ENCODE assay signal across 21 mouse cellular contexts in genomic region chr10:21478004-21478403, GRCm38 (mm10).
DNase-seq lines count a peak whose midpoint lies in the region; ATAC-seq and TF ChIP-seq lines count a peak whose summit lies in the region.
"Had no signal": no experiment of that assay in that cellular context is flagged by ENCODE, and none has a peak within 500 bp of the region (broad histone marks: within the 10 kb centered on the region; RNA-seq: fewer than 3 reads in every experiment).

No protein-coding gene starts in this region.

- H3K4me1 ChIP-seq in midbrain, embryonic 15.5 days = no peaks in the 10 kb centered on the region
- H3K4me1 ChIP-seq: embryonic facial prominence, embryonic 10.5 days; embryonic facial prominence, embryonic 12.5 days; forebrain, embryonic 13.5 days; forebrain, embryonic 15.5 days had no signal

- no peaks in the 10 kb centered on the region for H3K36me3 ChIP-seq in midbrain, embryonic 15.5 days (replicated peaks)
- H3K36me3 ChIP-seq: embryonic facial prominence, embryonic 10.5 days; embryonic facial prominence, embryonic 12.5 days; forebrain, embryonic 15.5 days had no signal

- 71% methylated on average over 3 of the region's 3 CpGs for WGBS in midbrain, embryonic 15.5 days

- H3K4me3 ChIP-seq in layer of hippocampus, adult 2 months = no peak overlapping the region
- no peak overlapping the region for H3K4me3 ChIP-seq in midbrain, embryonic 15.5 days
- H3K4me3 ChIP-seq: embryonic facial prominence, embryonic 10.5 days; embryonic facial prominence, embryonic 12.5 days; forebrain, embryonic 13.5 days; forebrain, embryonic 15.5 days had no signal

- no peaks in the 10 kb centered on the region for H3K9me3 ChIP-seq in midbrain, embryonic 15.5 days
- H3K9me3 ChIP-seq: embryonic facial prominence, embryonic 10.5 days; forebrain, embryonic 13.5 days; forebrain, embryonic 15.5 days had no signal

- no peaks in the 10 kb centered on the region for H3K27me3 ChIP-seq in midbrain, embryonic 15.5 days (replicated peaks)
- H3K27me3 ChIP-seq: embryonic facial prominence, embryonic 12.5 days; forebrain, embryonic 13.5 days; forebrain, embryonic 15.5 days had no signal

- ATAC-seq in midbrain, embryonic 15.5 days (replicated peaks) = no peak
- ATAC-seq: forebrain, embryonic 13.5 days; forebrain, embryonic 15.5 days; forebrain, postnatal 0 days had no signal

- TF ChIP-seq CTCF in layer of hippocampus, adult 2 months (conservative IDR thresholded peaks at IDR 0.05) = no peak

- H3K27ac ChIP-seq in layer of hippocampus, adult 2 months = peak overlapping the region; percentile 10; the same call in 1 of the 2 replicates
- no peak overlapping the region for H3K27ac ChIP-seq in midbrain, embryonic 15.5 days
- H3K27ac ChIP-seq: embryonic facial prominence, embryonic 10.5 days; embryonic facial prominence, embryonic 12.5 days; forebrain, embryonic 13.5 days; forebrain, embryonic 15.5 days had no signal

- DNase-seq in layer of hippocampus, adult 2 months (ENCODE audit: low spot score in 2 of 2) = no peak
- no peak for DNase-seq in layer of hippocampus, postnatal 25 days (ENCODE audit: extremely low spot score in 1 of 2, low spot score in 1 of 2)
- DNase-seq in MN1 (ENCODE audit: low spot score) (peak; percentile 54), NIH3T3 (ENCODE audit: low read depth) (peak; percentile 49)
- DNase-seq in kidney, postnatal 10 days = no peak
- no peak for DNase-seq in cerebellum, adult 18-20 months
- DNase-seq: adrenal gland, adult 2 months; adrenal gland, postnatal 10 days; adrenal gland, postnatal 25 days; B cell, adult 2 months; cerebellum, adult 11 months; cerebellum, adult 2 months; cerebellum, adult 9-10 months; cerebellum, postnatal 10 days; cerebellum, postnatal 25 days; forebrain, postnatal 0 days had no signal

- H3K4me2 ChIP-seq in midbrain, embryonic 15.5 days = no peak overlapping the region
- H3K4me2 ChIP-seq: embryonic facial prominence, embryonic 12.5 days; forebrain, embryonic 13.5 days; forebrain, embryonic 15.5 days had no signal

- no peak overlapping the region for H3K9ac ChIP-seq in midbrain, embryonic 15.5 days
- H3K9ac ChIP-seq: embryonic facial prominence, embryonic 12.5 days; forebrain, embryonic 13.5 days; forebrain, embryonic 15.5 days; forebrain, postnatal 0 days had no signal

Comparison
In these comparisons a context has a peak if more than half of its experiments do, and no peak if none do; other contexts are left out.
1. DNase-seq: peak in MN1 (single experiment) and NIH3T3 (single experiment); none in layer of hippocampus, adult 2 months (0 of 2), layer of hippocampus, postnatal 25 days (0 of 2), kidney, postnatal 10 days (single experiment) and cerebellum, adult 18-20 months (0 of 2).